Mouse (Mus musculus) myocyte (in vitro differentiated cells): ENCODE data around the gene Nmral1.

Experiments
- CEBPB ChIP-seq: IDR thresholded peaks from 2 replicates; pipeline ENCODE4 v1.6.1; 2011; ENCODE audit warnings: mild to moderate bottlenecking, moderate library complexity; ENCODE audit not compliant: poor library complexity, insufficient read depth, severe bottlenecking
- E2F4 ChIP-seq: IDR thresholded peaks from one replicate; pipeline ENCODE4 v1.6.1; 2011; ENCODE audit warnings: mild to moderate bottlenecking, control low read depth, moderate library complexity; ENCODE audit not compliant: insufficient read depth
- MAX ChIP-seq: IDR thresholded peaks from one replicate; pipeline ENCODE4 v1.6.1; 2011; ENCODE audit warnings: low read depth, mild to moderate bottlenecking, control low read depth
- MYOD1 ChIP-seq, 3 experiments: IDR thresholded peaks; one replicate each; pipeline ENCODE4 v1.6.1; 2011; ENCODE audit warnings: control low read depth in 2 of 3, low read depth in 2 of 3, mild to moderate bottlenecking in 2 of 3, moderate library complexity in 1 of 3; ENCODE audit not compliant: insufficient read length in 2 of 3, control insufficient read depth in 1 of 3
- MYOG ChIP-seq, 3 experiments: IDR thresholded peaks; one replicate each; pipeline ENCODE4 v1.6.1; 2011; ENCODE audit warnings: control low read depth in 2 of 3, low read depth in 2 of 3, mild to moderate bottlenecking in 2 of 3; ENCODE audit not compliant: insufficient read length in 2 of 3, control insufficient read depth in 1 of 3, insufficient read depth in 1 of 3
- POLR2A ChIP-seq: IDR thresholded peaks from one replicate; pipeline ENCODE4 v1.6.1; 2011; ENCODE audit warnings: low read depth, mild to moderate bottlenecking, control low read depth, moderate library complexity; ENCODE audit not compliant: insufficient read length
- POLR2AphosphoS2 ChIP-seq: IDR thresholded peaks from one replicate; pipeline ENCODE4 v1.6.1; 2011; ENCODE audit warnings: low read depth, control low read depth; ENCODE audit not compliant: insufficient read length
- REST ChIP-seq: IDR thresholded peaks from one replicate; pipeline ENCODE4 v1.6.1; 2011; ENCODE audit warnings: mild to moderate bottlenecking, control low read depth, moderate library complexity; ENCODE audit not compliant: insufficient read depth, insufficient read length
- TCF12 ChIP-seq: IDR thresholded peaks from one replicate; pipeline ENCODE4 v1.6.1; 2011; ENCODE audit warnings: mild to moderate bottlenecking, control low read depth; ENCODE audit not compliant: poor library complexity, insufficient read depth, severe bottlenecking
- USF1 ChIP-seq: IDR thresholded peaks from one replicate; pipeline ENCODE4 v1.6.1; 2011; ENCODE audit warnings: low read depth, mild to moderate bottlenecking, control low read depth, moderate library complexity

DNA sequence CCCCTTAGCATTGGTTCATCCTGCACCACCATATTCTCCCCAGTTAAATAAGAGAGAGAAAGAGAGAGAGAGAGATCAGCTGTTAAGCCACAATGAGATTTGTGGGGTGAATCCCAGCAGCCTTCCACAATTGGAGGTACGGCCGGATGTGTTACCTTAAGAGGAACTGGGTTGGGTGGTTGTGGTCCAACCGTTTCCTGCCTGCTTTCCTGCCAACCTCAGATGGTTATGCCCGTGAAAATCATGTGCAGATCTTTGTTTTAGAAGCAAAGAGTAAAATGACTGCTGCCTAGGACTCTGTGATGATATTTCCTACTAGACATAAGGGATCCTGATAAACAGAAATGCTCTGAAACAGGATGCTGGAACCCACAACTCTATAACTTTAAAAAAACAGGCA lies 45.1 kb downstream of the Nmral1 start:
- TF ChIP-seq POLR2A = no peak
- no peak for TF ChIP-seq POLR2AphosphoS2
- no peak for TF ChIP-seq CEBPB
- TF ChIP-seq MAX = no peak
- TF ChIP-seq USF1 = no peak
- TF ChIP-seq MYOD1 (IDR thresholded peaks at IDR 0.05; ENCODE audit: control insufficient read depth in 1 of 3, insufficient read length in 2 of 3, low read depth in 2 of 3) = no peak
- no peak for TF ChIP-seq TCF12
- no peak for TF ChIP-seq REST
- TF ChIP-seq E2F4 = no peak
- TF ChIP-seq MYOG (IDR thresholded peaks at IDR 0.05; ENCODE audit: control insufficient read depth in 1 of 3, insufficient read depth in 1 of 3, insufficient read length in 2 of 3, low read depth in 2 of 3) = no peak
